Mouse (Mus musculus): ENCODE data around the gene Ropn1l.

Ropn1l gene

DNA sequence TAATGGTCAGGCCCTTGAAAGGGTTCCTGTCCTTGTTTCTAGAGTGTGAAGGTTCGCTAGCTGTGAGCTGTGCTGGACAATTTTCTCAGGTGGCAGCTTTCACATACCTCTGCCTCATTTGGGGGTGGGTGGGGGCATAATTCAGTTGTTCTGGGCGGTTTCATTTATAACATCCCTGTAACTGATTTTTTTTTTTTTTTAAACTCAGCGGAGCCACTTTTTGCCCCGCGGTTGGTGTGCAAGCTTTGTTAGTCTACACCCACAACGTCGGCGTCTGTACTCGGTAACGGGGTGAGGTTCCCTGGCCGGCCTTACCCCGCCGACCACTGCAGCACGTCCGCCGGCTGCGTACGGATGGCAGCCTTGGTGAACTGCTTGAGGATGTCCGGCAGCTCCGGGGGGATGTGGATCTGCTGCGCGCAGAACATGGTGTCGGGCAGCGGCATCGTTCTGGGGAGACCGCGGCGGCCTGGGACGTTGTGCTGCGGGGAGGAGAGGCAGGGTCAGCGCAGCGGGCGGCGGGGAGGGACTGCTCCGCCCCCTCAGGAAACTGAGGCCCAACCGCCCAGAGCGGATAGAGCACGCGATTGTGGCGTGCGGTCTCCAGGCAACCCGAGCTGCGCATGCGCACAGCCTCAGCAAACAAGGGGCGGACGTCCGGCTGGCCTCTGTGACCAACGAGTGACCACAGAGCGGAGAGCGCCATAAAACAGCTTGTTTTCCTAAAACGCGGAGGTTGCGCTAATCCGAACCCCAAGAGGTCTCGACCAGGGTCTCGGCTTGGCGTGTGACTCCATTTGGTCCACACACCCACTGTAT is at the start of gene Ropn1l:
Gene Ropn1l (minus strand): TSS at position 640 of the 819 bp plus-strand sequence.
- DNase-seq (ENCODE audit: low read depth in 2 of 2, low spot score in 2 of 2), result peak; percentile 13 to 28

GRCm38 (mm10) chr15:31502996-31503395 is 49.5 kb upstream of the Ropn1l start:
- no peak for DNase-seq (ENCODE audit: low read depth in 2 of 2, low spot score in 2 of 2)

GRCm38 (mm10) chr15:31502313-31502712 is 48.8 kb upstream of the Ropn1l start:
- no peak for DNase-seq (ENCODE audit: low read depth in 2 of 2, low spot score in 2 of 2)

DNA sequence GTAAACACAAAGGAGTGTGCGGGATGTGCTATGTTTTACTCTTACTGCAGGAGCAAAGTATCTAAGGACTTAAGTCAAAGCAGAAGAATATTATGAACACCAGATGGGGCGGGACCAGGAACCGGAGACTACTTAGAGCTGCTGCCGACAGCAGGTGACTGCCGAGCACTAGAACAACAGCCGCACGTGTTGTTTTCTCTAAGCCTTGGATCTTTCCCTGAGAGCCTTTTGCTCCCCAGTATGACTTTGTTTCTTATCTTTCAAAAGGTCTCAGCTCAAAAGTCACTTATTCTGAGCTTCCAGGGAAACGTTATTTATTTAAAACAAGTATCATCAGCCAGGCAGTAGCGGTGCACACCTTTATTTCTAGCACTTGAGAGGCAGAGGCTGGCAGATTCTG is 41.3 kb upstream of the Ropn1l start:
- DNase-seq (ENCODE audit: low read depth in 2 of 2, low spot score in 2 of 2), result no peak

- no peak for DNase-seq (ENCODE audit: low read depth in 2 of 2, low spot score in 2 of 2)
These were observed 40.8 kb upstream of the Ropn1l start for GRCm38 (mm10) chr15:31494310-31494709.

GRCm38 (mm10) chr15:31487407-31487806 is 33.9 kb upstream of the Ropn1l start:
- no peak for DNase-seq (ENCODE audit: low read depth in 2 of 2, low spot score in 2 of 2)

DNA sequence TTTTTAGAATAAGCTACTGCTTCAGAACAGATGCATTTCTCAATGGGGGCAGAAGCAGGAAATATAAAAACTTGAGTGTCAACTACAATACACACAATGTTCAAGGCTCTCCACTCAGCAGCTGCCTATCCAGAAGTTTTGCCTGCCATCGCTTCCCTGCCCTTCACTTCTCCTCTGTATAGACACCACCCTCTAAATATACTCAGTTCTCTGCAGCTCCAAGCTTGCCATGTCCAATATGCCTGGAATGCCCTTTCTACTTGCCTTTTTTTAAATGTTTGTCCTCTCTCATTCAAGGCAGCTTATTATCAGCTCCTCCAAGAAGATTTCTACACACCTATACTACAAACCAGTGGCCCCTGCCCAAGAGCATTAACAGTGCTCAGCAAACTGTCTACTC is 23.1 kb upstream of the Ropn1l start:
- no peak for DNase-seq (ENCODE audit: low read depth in 2 of 2, low spot score in 2 of 2)

GRCm38 (mm10) chr15:31472645-31473574 is 19.4 kb upstream of the Ropn1l start:
- no peak for DNase-seq (ENCODE audit: low read depth in 2 of 2, low spot score in 2 of 2)

- DNase-seq (ENCODE audit: low read depth in 2 of 2, low spot score in 2 of 2), result no peak
These were observed 18.0 kb upstream of the Ropn1l start for GRCm38 (mm10) chr15:31471529-31471928.

DNA sequence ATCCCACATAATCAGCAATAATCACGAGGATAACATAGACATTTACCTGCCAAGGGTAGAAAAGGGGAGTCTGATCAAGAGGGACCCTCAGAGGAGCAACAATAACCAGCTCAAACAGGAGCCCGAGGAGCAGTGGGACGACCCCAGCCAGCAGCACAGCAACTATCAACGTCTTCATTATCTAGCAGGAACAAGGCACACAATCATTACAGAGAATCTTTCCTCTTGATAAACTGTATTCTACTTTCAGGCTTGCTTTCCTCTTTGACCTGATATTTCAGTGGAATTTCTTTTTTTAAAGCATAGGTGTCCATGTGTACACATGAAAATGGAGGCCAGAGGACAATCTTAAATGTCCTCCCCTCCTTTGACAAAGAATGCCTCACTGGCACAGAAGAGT is 16.0 kb upstream of the Ropn1l start:
- DNase-seq (ENCODE audit: low read depth in 2 of 2, low spot score in 2 of 2), result no peak

DNA sequence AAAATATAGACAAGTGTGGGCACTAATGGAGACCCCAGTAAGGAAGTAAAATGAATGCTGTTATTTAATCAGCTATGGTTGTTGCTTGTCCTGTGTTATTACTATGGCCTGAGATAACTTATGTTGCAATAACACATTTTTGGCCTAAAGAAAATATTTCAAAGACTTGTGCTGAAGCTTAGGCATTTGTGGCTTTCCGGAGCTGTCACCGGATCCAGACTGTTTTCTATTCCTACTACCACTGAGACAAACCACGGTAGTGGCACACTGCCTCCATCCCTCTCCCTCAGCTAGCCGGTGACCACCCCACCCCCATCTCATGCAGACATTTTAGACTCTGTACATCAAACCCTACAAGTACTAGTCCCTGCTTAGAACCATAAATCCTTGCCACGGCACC is 15.3 kb upstream of the Ropn1l start:
- no peak for DNase-seq (ENCODE audit: low read depth in 2 of 2, low spot score in 2 of 2)

DNA sequence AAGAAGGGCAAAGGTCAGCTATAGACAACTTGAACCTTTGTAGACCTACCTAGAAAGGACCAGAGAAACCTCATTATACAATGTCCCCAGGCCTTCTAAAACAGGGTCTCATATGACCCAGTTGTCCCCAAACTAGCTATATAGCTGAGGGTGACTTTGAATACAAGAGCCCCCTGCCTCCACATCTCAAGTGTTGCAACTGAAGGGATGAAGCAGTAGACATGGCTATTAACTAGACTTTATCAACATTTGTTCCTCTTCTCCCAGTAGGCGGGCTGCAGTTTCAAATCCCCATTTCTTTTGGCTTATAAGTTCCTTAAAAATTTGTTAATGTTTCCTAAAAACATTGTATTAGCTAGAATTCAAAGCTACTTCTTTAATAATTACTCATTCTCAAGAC is 13.2 kb upstream of the Ropn1l start:
- DNase-seq (ENCODE audit: low read depth in 2 of 2, low spot score in 2 of 2), result no peak

GRCm38 (mm10) chr15:31466295-31466694 is 12.8 kb upstream of the Ropn1l start:
- DNase-seq (ENCODE audit: low read depth in 2 of 2, low spot score in 2 of 2), result no peak

DNA sequence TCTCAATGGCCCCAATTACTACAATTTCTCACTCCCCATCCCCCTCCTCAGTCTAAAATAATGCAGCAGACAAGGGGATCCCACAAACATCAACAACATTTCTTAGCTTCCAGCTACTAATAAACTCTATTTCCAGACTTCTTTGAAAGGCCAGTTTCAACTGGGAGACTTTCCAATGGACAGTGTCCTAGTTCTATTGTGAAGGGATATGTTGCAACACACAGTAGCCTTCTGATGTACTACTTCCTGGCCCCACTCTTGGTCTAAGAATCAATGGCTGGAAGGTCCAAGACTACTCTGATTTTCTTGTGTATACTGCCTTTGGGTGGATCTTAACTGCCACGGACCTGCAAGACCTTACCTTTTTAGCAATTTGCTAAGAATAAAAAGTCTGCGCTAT is 12.3 kb upstream of the Ropn1l start:
- DNase-seq (ENCODE audit: low read depth in 2 of 2, low spot score in 2 of 2), result no peak

DNA sequence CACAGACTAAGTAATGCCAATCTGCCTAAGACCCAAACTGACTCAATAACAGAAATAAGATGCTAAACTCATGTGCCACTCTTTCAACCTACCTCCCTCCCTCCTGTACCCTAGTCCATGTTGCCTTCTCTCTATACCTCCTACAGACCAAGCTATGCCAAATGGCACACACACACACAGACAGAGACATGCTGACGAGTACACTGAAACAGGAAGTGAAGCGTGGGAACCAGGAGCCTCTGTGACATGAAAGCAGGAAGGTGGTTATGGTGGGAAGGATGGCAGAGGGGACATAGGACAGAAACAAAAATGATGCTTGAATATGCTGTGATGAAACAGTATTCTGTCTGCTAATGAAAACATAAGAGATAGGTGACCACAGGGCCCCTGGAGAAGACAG is 7.0 kb upstream of the Ropn1l start:
- no peak for DNase-seq (ENCODE audit: low read depth in 2 of 2, low spot score in 2 of 2)

DNA sequence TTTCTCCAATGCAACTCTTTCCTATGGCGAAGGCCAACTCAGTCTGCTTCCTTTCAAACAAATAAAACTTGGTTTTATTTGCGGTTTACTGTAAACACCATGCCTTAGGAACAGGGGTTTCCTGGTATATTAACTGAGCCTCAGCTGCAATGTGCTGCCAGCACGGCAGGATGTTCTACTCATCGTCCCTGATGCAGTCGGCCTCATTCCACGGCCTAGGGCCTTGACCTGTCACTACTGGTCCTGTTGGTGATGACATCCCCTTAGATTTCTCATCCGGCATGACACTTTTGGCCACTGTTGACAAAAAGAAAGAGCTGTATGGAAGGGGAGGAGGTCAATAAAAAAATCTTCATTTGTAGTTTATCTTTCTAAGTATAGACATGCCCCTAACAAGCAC is 4.5 kb upstream of the Ropn1l start:
- DNase-seq (ENCODE audit: low read depth in 2 of 2, low spot score in 2 of 2), result no peak

DNA sequence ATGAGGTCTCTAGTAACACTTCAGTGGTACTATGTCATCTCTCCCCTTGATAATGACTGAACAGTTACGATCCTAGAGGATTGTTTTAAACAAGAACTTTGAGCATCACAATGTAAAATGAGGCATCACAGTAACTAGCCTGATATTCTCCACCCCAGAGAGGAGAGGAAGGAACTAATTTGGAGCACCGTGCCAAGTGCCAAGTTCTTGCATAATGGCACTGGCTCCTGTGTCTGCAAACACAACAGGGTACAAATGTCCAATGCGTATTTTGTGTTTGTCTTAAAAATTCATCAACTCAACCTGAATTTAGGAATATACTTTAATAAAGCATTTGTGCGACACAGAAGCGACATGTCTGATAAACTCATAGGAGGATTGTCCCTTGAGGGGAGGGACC is 2.8 kb upstream of the Ropn1l start:
- DNase-seq (ENCODE audit: low read depth in 2 of 2, low spot score in 2 of 2), result no peak

DNA sequence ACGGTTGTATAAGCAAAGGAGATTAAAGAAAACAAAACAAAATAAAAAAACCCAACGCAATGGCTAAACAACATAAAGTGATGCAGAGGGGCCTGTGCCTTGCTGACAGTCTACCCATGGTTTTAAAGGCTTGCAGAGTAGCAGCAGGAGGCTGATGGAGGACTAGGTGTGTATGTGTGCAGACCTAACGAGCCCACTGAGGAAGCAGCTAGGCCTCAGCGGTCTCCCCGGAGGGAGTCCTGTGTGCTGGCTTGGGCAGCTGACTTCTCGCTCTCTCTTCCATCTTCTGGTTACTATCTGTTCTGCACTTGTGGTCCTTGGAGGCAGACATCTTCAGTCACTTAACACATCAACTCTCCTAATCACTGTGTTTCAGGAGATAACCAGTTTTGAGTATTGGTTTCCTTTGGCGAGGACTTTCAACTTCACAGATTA is 1.3 kb upstream of the Ropn1l start:
- no peak for DNase-seq (ENCODE audit: low read depth in 2 of 2, low spot score in 2 of 2)

- DNase-seq (ENCODE audit: low read depth in 2 of 2, low spot score in 2 of 2), result no peak
These were observed 741 bp upstream of the Ropn1l start for GRCm38 (mm10) chr15:31454096-31454860.

DNA sequence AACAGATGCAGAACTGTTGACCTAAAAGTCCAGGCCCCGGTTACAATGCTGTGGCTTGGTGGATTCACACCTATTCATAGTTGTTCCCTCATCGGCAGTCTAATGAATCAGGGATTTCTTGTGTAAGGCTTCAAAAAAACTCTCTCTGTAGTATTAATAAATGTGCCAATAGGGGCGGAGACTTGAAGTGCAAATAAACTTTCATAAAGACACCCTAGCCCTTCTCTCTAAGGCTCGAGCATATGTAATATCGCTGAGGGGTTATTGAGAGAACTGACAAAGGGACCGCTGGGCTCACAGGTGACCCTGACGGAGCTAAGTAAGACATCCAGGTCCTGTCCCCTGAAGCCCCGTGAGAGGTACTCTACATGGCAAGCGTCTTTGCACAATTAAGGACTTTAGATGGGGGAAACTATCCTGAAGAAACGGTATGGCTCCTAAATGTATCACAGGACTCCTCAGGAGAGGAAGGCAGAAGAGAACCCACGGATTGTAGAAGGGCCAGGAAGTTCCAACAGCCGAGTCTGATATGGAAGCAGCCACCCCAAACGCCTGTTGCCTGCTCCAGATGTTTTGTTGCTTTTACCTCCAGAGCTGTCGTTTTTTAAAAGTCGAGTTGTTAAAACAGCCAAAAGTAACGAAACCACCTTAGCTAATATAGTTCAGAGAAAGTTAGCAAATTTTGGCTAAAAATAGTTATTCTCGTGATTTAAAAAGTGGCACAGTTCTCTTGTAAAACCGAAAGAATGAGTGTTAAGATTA is 1.0 kb downstream of the Ropn1l start:
- DNase-seq (ENCODE audit: low read depth in 2 of 2, low spot score in 2 of 2), result no peak

DNA sequence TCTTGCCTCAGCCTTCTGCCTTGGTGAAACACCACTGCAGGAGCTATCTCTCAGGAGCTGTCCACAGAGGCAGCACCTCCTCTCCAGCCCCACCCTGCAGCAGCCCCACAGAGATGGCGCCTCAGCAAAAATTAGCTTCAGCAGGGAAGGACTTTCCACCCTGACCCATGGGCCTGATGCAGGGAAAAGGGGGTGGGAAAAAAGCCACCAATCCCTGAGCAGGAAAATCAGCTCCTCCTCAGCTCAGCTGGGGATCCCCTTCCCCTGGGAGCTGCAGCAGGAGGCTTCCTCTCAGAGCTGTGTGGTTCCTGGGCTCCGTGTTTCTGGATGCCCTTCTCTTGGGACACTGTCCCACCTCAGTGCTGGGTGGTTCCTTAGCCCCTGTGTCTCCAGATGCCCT is 3.8 kb downstream of the Ropn1l start:
- DNase-seq (ENCODE audit: low read depth in 2 of 2, low spot score in 2 of 2), result no peak

Measured in CD8-positive naive resting alpha-beta T cell, adult 2 months (primary cell).